Mouse (Mus musculus): ENCODE data around the gene Tspan11. TPM values are rescaled to one million over a fixed set of nuclear protein-coding genes. Genes with fewer than 3 reads are reported as not detected.

The Tspan11 gene
- polyA plus RNA-seq, 1 experiment from 2014 or later: 14.9 TPM

GRCm38 (mm10) chr6:127970848-127971247, 83.5 kb downstream of the Tspan11 start:
- Histone ChIP-seq H3K4me1 (replicated peaks) (peaks cover 27% of the 10 kb centered on the region), H3K27me3 (no peaks in the 10 kb centered on the region; the same call in 1 of the 2 replicates), H3K4me2 (no peak overlapping the region), H3K27ac (no peak overlapping the region), H3K9me3 (no peaks in the 10 kb centered on the region), H3K9ac (replicated peaks) (no peak overlapping the region), H3K4me3 (replicated peaks) (no peak overlapping the region), H3K36me3 (peaks cover 11% of the 10 kb centered on the region)
- WGBS: 63% methylated on average over 5 of the region's 5 CpGs
- no peak for ATAC-seq (ENCODE audit: insufficient number of reproducible peaks, insufficient read depth, low FRiP score, low TSS enrichment, low read depth)

DNA sequence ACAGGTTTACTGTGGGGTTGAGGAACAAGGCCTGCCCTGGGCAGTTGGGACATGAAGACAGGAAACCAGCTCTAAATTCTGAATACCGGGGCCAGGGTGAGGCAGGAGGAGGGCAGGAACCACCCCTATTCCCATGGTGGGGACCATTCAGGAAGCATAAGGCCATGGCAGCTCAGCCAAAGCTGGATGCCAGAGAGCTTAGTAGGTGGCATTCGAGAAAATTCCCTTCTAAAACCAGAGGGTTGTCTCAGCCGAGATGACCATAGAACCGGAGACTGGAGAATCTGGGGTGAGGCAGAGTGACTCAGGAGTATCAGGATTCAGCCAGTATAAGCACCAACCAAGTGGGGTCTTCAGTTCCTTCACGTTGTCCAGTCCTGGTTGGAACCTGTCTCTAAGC, 84.5 kb downstream of the Tspan11 start:
- Histone ChIP-seq H3K9me3 (no peaks in the 10 kb centered on the region), H3K27me3 (no peaks in the 10 kb centered on the region; the same call in 1 of the 2 replicates), H3K27ac (no peak overlapping the region), H3K4me3 (replicated peaks) (no peak overlapping the region), H3K4me1 (replicated peaks) (peaks cover 28% of the 10 kb centered on the region), H3K9ac (replicated peaks) (no peak overlapping the region), H3K4me2 (no peak overlapping the region), H3K36me3 (0 out of 2 replicates have a peak, but pooled peaks cover under 1% of the 10 kb centered on the region)
- ATAC-seq (ENCODE audit: insufficient number of reproducible peaks, insufficient read depth, low FRiP score, low TSS enrichment, low read depth): no peak
- WGBS: 85% methylated on average over 5 of the region's 5 CpGs

GRCm38 (mm10) chr6:127973553-127973952, 86.2 kb downstream of the Tspan11 start:
- no peak overlapping the region; the same call in 1 of the 2 replicates for H3K4me2 ChIP-seq
- H3K4me1 ChIP-seq (replicated peaks): peaks cover 32% of the 10 kb centered on the region
- no peak overlapping the region for H3K9ac ChIP-seq (replicated peaks)
- no peak overlapping the region for H3K4me3 ChIP-seq (replicated peaks)
- H3K36me3 ChIP-seq: no peaks in the 10 kb centered on the region
- 32% methylated on average over 6 of the region's 6 CpGs for WGBS
- peak overlapping the region; percentile 59 for H3K27ac ChIP-seq
- H3K9me3 ChIP-seq: no peaks in the 10 kb centered on the region
- H3K27me3 ChIP-seq: no peaks in the 10 kb centered on the region; the same call in 1 of the 2 replicates
- ATAC-seq (ENCODE audit: insufficient number of reproducible peaks, insufficient read depth, low FRiP score, low TSS enrichment, low read depth): no peak

DNA sequence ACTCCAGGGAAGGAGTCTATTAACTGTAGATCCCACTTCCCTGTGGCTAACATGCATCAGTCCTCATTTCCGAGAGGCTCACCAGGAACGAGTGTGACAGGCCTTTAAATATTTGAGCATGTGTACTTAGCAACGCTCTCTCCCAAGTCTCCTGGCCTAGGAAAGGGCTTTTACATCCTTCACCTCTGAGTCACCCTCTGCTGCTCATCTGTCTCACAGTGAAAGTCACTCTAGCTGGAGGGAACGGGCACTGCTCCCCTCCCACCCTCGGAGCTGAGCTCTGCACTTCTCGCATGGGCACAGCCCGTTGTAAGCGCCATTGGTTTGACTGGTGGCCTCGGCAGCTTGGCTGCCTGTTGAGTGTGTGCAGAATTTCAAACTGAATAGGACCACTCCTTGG, 86.6 kb downstream of the Tspan11 start:
- Histone ChIP-seq H3K4me1 (replicated peaks) (peaks cover 36% of the 10 kb centered on the region), H3K27me3 (no peaks in the 10 kb centered on the region; the same call in 1 of the 2 replicates), H3K36me3 (no peaks in the 10 kb centered on the region), H3K4me3 (replicated peaks) (no peak overlapping the region), H3K4me2 (no peak overlapping the region; the same call in 1 of the 2 replicates), H3K27ac (peak overlapping the region; percentile 59), H3K9ac (replicated peaks) (no peak overlapping the region), H3K9me3 (no peaks in the 10 kb centered on the region)
- no peak for ATAC-seq (ENCODE audit: insufficient number of reproducible peaks, insufficient read depth, low FRiP score, low TSS enrichment, low read depth)
- WGBS: 33% methylated on average over 9 of the region's 9 CpGs

DNA sequence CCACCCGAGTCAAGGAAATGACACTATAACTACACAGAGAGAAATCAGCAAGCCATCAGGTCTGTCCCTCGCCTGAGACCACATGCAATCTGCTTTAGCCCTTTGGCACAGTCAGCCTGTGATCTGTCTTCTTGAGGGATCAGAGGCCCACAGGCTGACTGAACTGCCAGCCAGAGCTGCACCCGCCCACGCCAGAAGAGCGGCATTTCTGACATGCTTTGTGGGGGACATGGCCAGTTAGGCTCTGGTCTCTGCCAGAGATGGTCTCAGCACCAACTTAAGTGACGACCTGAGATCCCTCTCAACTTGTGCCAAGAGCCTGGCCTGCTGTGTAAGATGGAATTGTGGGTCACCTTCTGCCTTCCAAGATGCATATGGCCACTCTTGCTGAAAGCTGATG, 89.3 kb downstream of the Tspan11 start:
- H3K4me1 ChIP-seq (replicated peaks): peaks cover 54% of the 10 kb centered on the region

GRCm38 (mm10) chr6:127978941-127979340, 91.6 kb downstream of the Tspan11 start:
- no peak overlapping the region for H3K27ac ChIP-seq
- H3K4me2 ChIP-seq: peak overlapping the region; percentile 40
- H3K4me3 ChIP-seq (replicated peaks): no peak overlapping the region
- H3K36me3 ChIP-seq: no peaks in the 10 kb centered on the region
- 39% methylated on average over 20 of the region's 20 CpGs for WGBS
- peaks cover 47% of the 10 kb centered on the region for H3K4me1 ChIP-seq (replicated peaks)
- 0 out of 2 replicates have a peak overlapping the region, but pooled peaks have one; percentile 24 for H3K9ac ChIP-seq (replicated peaks)
- H3K9me3 ChIP-seq: no peaks in the 10 kb centered on the region
- peaks cover 5% of the 10 kb centered on the region for H3K27me3 ChIP-seq
- no peak for ATAC-seq (ENCODE audit: insufficient number of reproducible peaks, insufficient read depth, low FRiP score, low TSS enrichment, low read depth)

More for the DNA sequence above, 89.3 kb downstream of the Tspan11 start:
- Histone ChIP-seq H3K27ac (no peak overlapping the region), H3K9ac (replicated peaks) (no peak overlapping the region), H3K4me2 (no peak overlapping the region), H3K36me3 (no peaks in the 10 kb centered on the region), H3K27me3 (peaks cover 5% of the 10 kb centered on the region), H3K4me3 (replicated peaks) (no peak overlapping the region), H3K9me3 (no peaks in the 10 kb centered on the region)
- WGBS: 86% methylated on average over 6 of the region's 6 CpGs
- ATAC-seq (ENCODE audit: insufficient number of reproducible peaks, insufficient read depth, low FRiP score, low TSS enrichment, low read depth): no peak

DNA sequence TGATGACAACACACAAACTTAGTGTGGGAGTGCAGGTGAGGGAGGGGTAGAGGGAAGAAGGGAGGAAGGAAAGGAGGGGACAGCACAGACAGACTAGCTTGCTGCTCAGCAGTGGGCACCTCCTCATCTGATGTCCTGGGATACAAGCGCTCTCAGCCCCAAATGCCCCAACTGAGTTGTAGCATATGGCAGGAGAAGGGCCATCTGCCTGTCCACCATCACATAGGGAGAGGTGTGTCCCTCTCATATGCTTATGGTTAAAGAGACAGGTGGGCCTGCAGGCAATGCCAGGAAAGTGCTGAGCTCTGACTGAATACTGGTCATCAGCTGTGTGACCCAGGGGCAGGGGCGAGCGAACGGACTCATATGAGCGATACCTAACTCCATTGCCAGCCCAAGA, 92.4 kb downstream of the Tspan11 start:
- Histone ChIP-seq H3K27ac (peak overlapping the region; percentile 13; the same call in 1 of the 2 replicates), H3K9ac (replicated peaks) (no peak overlapping the region), H3K9me3 (no peaks in the 10 kb centered on the region), H3K27me3 (peaks cover 5% of the 10 kb centered on the region), H3K4me3 (replicated peaks) (no peak overlapping the region), H3K4me1 (replicated peaks) (peaks cover 38% of the 10 kb centered on the region), H3K36me3 (no peaks in the 10 kb centered on the region), H3K4me2 (no peak overlapping the region)
- 91% methylated on average over 5 of the region's 5 CpGs for WGBS
- ATAC-seq (ENCODE audit: insufficient number of reproducible peaks, insufficient read depth, low FRiP score, low TSS enrichment, low read depth): no peak

DNA sequence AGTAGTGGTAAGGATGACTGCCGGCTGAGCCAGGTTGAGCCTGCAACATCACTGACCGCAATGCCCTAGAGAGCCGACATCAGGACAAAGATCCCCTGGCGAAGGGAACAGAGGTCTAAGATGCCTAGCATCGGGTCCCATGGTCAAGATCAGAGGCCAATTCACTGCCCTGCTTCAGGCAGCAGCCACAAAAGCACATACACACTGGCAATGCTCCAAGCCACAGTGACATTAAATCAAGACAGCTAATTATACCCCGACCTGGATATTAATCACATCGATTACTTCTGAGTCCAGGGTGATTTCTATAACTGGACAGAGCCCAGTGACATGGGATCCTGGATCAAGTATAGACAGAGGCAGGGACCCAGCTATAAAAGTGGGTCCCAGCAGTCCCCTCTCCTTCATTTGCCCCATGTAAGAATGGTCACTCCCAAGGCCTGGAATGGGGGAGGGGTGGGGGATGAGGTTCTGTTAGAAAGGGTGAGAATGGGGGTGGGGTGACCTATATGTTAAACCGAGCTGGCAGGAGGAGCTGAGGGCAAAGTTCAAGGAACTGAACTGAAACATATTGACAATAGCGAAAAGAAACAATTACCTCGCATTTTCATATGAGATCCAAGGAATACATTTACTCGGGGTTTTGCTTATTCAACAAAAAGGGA, 93.1 kb downstream of the Tspan11 start:
- no peak overlapping the region for H3K27ac ChIP-seq
- H3K27me3 ChIP-seq: peaks cover 5% of the 10 kb centered on the region
- H3K9me3 ChIP-seq: no peaks in the 10 kb centered on the region
- peaks cover 42% of the 10 kb centered on the region for H3K4me1 ChIP-seq (replicated peaks)
- H3K9ac ChIP-seq (replicated peaks): no peak overlapping the region
- no peaks in the 10 kb centered on the region for H3K36me3 ChIP-seq
- ATAC-seq (ENCODE audit: insufficient number of reproducible peaks, insufficient read depth, low FRiP score, low TSS enrichment, low read depth): no peak
- WGBS: 74% methylated on average over 11 of the region's 11 CpGs
- H3K4me2 ChIP-seq: no peak overlapping the region
- no peak overlapping the region for H3K4me3 ChIP-seq (replicated peaks)

DNA sequence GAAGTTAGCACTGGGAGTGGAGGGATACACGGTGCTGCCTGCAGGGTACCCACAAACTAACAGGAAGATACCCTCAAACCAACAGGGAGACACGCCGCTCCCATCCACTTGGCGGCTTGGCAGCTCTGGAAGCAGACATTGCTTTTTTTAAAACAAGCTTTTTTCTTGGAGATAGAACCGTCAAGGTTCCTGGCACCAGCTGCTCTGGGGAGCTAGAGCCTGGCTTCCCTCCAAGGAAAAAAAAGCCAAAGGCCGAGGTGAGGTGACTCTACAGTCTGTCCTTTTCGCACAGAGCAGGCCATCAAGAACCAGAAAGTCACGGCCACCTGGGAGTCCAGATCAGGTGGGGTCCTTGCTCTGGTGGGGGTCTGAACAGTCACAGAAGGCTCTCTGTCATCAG, 93.8 kb downstream of the Tspan11 start:
- H3K36me3 ChIP-seq: no peaks in the 10 kb centered on the region
- H3K4me1 ChIP-seq (replicated peaks): peaks cover 43% of the 10 kb centered on the region
- 66% methylated on average over 8 of the region's 8 CpGs for WGBS
- H3K27me3 ChIP-seq: peaks cover 5% of the 10 kb centered on the region
- no peak overlapping the region for H3K4me3 ChIP-seq (replicated peaks)
- no peak overlapping the region for H3K4me2 ChIP-seq
- H3K9me3 ChIP-seq: no peaks in the 10 kb centered on the region
- H3K27ac ChIP-seq: no peak overlapping the region
- no peak for ATAC-seq (ENCODE audit: insufficient number of reproducible peaks, insufficient read depth, low FRiP score, low TSS enrichment, low read depth)
- no peak overlapping the region for H3K9ac ChIP-seq (replicated peaks)

DNA sequence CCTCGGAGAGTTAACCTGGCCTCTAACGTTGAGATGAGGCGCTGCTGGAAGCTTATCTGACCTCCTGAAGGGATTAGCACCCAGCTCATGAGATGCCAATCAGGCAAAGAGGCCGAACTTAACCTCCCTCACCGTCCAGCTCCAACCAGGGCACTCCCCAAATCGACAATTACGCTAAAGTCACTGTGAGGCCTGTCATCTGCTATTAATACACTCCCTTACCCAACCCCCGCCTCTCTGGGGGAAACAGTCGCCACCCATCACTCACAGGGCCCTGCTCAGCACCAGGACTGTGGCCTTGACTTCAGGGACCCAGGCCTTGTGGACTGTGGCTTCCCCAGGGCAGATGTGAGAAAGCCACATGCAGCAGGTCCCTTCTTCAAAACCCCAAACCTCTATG, 99.0 kb downstream of the Tspan11 start:
- H3K9ac ChIP-seq (replicated peaks): 0 out of 2 replicates have a peak overlapping the region, but pooled peaks have one; percentile 27
- no peak overlapping the region for H3K27ac ChIP-seq
- H3K36me3 ChIP-seq: 0 out of 2 replicates have a peak, but pooled peaks cover 4% of the 10 kb centered on the region
- H3K27me3 ChIP-seq: no peaks in the 10 kb centered on the region
- no peak for ATAC-seq (ENCODE audit: insufficient number of reproducible peaks, insufficient read depth, low FRiP score, low TSS enrichment, low read depth)
- H3K4me2 ChIP-seq: no peak overlapping the region
- peaks cover 31% of the 10 kb centered on the region for H3K4me1 ChIP-seq (replicated peaks)
- 26% methylated on average over 9 of the region's 9 CpGs for WGBS
- H3K9me3 ChIP-seq: no peaks in the 10 kb centered on the region
- H3K4me3 ChIP-seq (replicated peaks): no peak overlapping the region

- ATAC-seq (ENCODE audit: insufficient number of reproducible peaks, insufficient read depth, low FRiP score, low TSS enrichment, low read depth): no peak
- no peaks in the 10 kb centered on the region for H3K9me3 ChIP-seq
- H3K36me3 ChIP-seq: 0 out of 2 replicates have a peak, but pooled peaks cover 4% of the 10 kb centered on the region
- H3K27me3 ChIP-seq: no peaks in the 10 kb centered on the region
- WGBS: 90% methylated on average over 14 of the region's 14 CpGs
- H3K4me3 ChIP-seq (replicated peaks): no peak overlapping the region
- H3K9ac ChIP-seq (replicated peaks): no peak overlapping the region
- H3K27ac ChIP-seq: no peak overlapping the region
- H3K4me2 ChIP-seq: no peak overlapping the region
- peaks cover 25% of the 10 kb centered on the region for H3K4me1 ChIP-seq (replicated peaks)
These were observed 100.0 kb downstream of the Tspan11 start for GRCm38 (mm10) chr6:127987374-127987773.

Measured in limb, embryonic 12.5 days (tissue).